In genomic region chr11:101965553-101965952, GRCm38 (mm10) we compare ENCODE assay signal across 33 mouse cellular contexts. TPM values are rescaled to one million over a fixed set of nuclear protein-coding genes. Genes with fewer than 3 reads are reported as not detected.
DNase-seq lines count a peak whose midpoint lies in the region; ATAC-seq lines count a peak whose summit lies in the region.
"Had no signal": no experiment of that assay in that cellular context is flagged by ENCODE, and none has a peak within 500 bp of the region (broad histone marks: within the 10 kb centered on the region; RNA-seq: fewer than 3 reads in every experiment).

No protein-coding gene starts in this region.

- H3K4me3 ChIP-seq in heart, embryonic 13.5 days: peak overlapping the region; percentile 62
- H3K4me3 ChIP-seq in kidney, embryonic 15.5 days (replicated peaks): peak overlapping the region; percentile 11; the same call in 1 of the 2 replicates
- no peak overlapping the region for H3K4me3 ChIP-seq in limb, embryonic 11.5 days (ENCODE audit: low read depth, low read length)
- H3K4me3 ChIP-seq: embryonic facial prominence, embryonic 13.5 days; erythroblast, embryonic 14.5 days; forebrain, embryonic 13.5 days; gastrocnemius, adult 2 months; liver, embryonic 15.5 days; lung, embryonic 15.5 days; midbrain, embryonic 15.5 days; neural tube, embryonic 12.5 days had no signal

- peaks cover 54% of the 10 kb centered on the region for H3K4me1 ChIP-seq in heart, embryonic 13.5 days
- H3K4me1 ChIP-seq in kidney, embryonic 15.5 days: peaks cover 70% of the 10 kb centered on the region
- H3K4me1 ChIP-seq in limb, embryonic 11.5 days (ENCODE audit: control insufficient read depth, insufficient read depth, low read length): peaks cover 20% of the 10 kb centered on the region

- no peaks in the 10 kb centered on the region for H3K36me3 ChIP-seq in heart, embryonic 13.5 days
- no peaks in the 10 kb centered on the region for H3K36me3 ChIP-seq in kidney, embryonic 15.5 days
- no peaks in the 10 kb centered on the region for H3K36me3 ChIP-seq in limb, embryonic 11.5 days (ENCODE audit: control insufficient read depth, insufficient read depth, low read length)
- H3K36me3 ChIP-seq: embryonic facial prominence, embryonic 13.5 days; liver, embryonic 15.5 days; lung, embryonic 15.5 days; midbrain, embryonic 15.5 days; neural tube, embryonic 12.5 days had no signal

- 6% methylated on average over 2 of the region's 2 CpGs for WGBS in heart, embryonic 13.5 days
- 0% methylated on average over 2 of the region's 2 CpGs for WGBS in kidney, embryonic 15.5 days
- WGBS in limb, embryonic 11.5 days: 7% methylated on average over 2 of the region's 2 CpGs

- H3K9ac ChIP-seq in heart, embryonic 13.5 days: 0 out of 2 replicates have a peak overlapping the region, but pooled peaks have one; percentile 56
- no peak overlapping the region for H3K9ac ChIP-seq in kidney, embryonic 15.5 days
- no peak overlapping the region for H3K9ac ChIP-seq in limb, embryonic 11.5 days (ENCODE audit: low read length)
- H3K9ac ChIP-seq: embryonic facial prominence, embryonic 13.5 days; forebrain, embryonic 13.5 days; liver, embryonic 15.5 days; lung, embryonic 15.5 days; midbrain, embryonic 15.5 days; neural tube, embryonic 12.5 days had no signal

- no peak overlapping the region for H3K27ac ChIP-seq in heart, embryonic 13.5 days (replicated peaks)
- peak overlapping the region; percentile 64; the same call in 1 of the 2 replicates for H3K27ac ChIP-seq in kidney, embryonic 15.5 days
- no peak overlapping the region for H3K27ac ChIP-seq in limb, embryonic 11.5 days (replicated peaks; ENCODE audit: low read depth, low read length)
- H3K27ac ChIP-seq: embryonic facial prominence, embryonic 13.5 days; forebrain, embryonic 13.5 days; gastrocnemius, adult 2 months; hindbrain, postnatal 0 days; liver, embryonic 15.5 days; lung, embryonic 15.5 days; midbrain, embryonic 15.5 days; neural tube, embryonic 12.5 days had no signal

- H3K4me2 ChIP-seq in heart, embryonic 13.5 days: peak overlapping the region; percentile 90
- peak overlapping the region; percentile 38 for H3K4me2 ChIP-seq in kidney, embryonic 15.5 days
- no peak overlapping the region for H3K4me2 ChIP-seq in limb, embryonic 11.5 days (ENCODE audit: low read depth, severe bottlenecking)
- H3K4me2 ChIP-seq: forebrain, embryonic 13.5 days; liver, embryonic 15.5 days; lung, embryonic 15.5 days; midbrain, embryonic 15.5 days had no signal

- DNase-seq in heart, adult 11 months: no peak
- no peak for DNase-seq in kidney, adult 8-10 months
- peak; percentile 13 to 30 for DNase-seq in B cell, adult 2 months
- peak; percentile 27 for DNase-seq in limb, embryonic 11.5 days (ENCODE audit: low spot score)
- DNase-seq in gastrocnemius, postnatal 10 days: no peak
- DNase-seq: adrenal gland, postnatal 10 days; cerebellum, adult 8-10 months; cerebellum, postnatal 36 days; embryo, embryonic 11 days; gastrocnemius, adult 2 months; kidney, postnatal 25 days; layer of hippocampus, postnatal 36 days; liver; lung, postnatal 36 days; right cerebral cortex, postnatal 14 days; spleen, adult 18-20 months; thymus, postnatal 25 days had no signal

- ATAC-seq in heart, embryonic 13.5 days (ENCODE audit: extremely low read depth, insufficient number of reproducible peaks, low FRiP score, low TSS enrichment): no peak
- ATAC-seq in kidney, embryonic 15.5 days (replicated peaks; ENCODE audit: low FRiP score): peak; percentile 12; the same call in 1 of the 2 replicates
- no peak for ATAC-seq in limb, embryonic 11.5 days (ENCODE audit: insufficient number of reproducible peaks, low FRiP score, low TSS enrichment, low read depth)
- ATAC-seq: forebrain, embryonic 13.5 days; hindbrain, postnatal 0 days; intestine, embryonic 16.5 days; midbrain, embryonic 15.5 days had no signal

- H3K27me3 ChIP-seq in heart, embryonic 13.5 days (replicated peaks): peaks cover 80% of the 10 kb centered on the region
- peaks cover 71% of the 10 kb centered on the region for H3K27me3 ChIP-seq in kidney, embryonic 15.5 days
- H3K27me3 ChIP-seq in limb, embryonic 11.5 days (ENCODE audit: control insufficient read depth, insufficient read depth, low read length): peaks cover 53% of the 10 kb centered on the region

- H3K9me3 ChIP-seq in heart, embryonic 13.5 days: no peaks in the 10 kb centered on the region
- no peaks in the 10 kb centered on the region for H3K9me3 ChIP-seq in kidney, embryonic 15.5 days (replicated peaks)
- H3K9me3 ChIP-seq in limb, embryonic 11.5 days (ENCODE audit: control insufficient read depth, low read length): no peaks in the 10 kb centered on the region
- H3K9me3 ChIP-seq: embryonic facial prominence, embryonic 13.5 days; forebrain, embryonic 13.5 days; liver, embryonic 15.5 days; lung, embryonic 15.5 days; midbrain, embryonic 15.5 days; neural tube, embryonic 12.5 days had no signal

RNA-seq across cellular contexts. Expression of gene Sost, which starts 1.3 kb away (rescaled TPM):
- polyA plus RNA-seq in heart, embryonic 13.5 days (2015; fragmentation: Nextera tagmentation; extraction: Ambion mirVana): 0.87 and 1.8 TPM in 2 replicates
- polyA plus RNA-seq in kidney, embryonic 15.5 days (2015; fragmentation: Nextera tagmentation; extraction: Ambion mirVana): 0.83 and 1.4 TPM in 2 replicates
- polyA plus RNA-seq in limb, embryonic 11.5 days (2014; fragmentation: Nextera tagmentation; extraction: Ambion mirVana): 0.41 and 0.43 TPM in 2 replicates
- under 1 TPM in 1 of 2 experiments, not detected in 1; 0.41 TPM for total RNA-seq in gastrocnemius, postnatal 10 days (2021)
- total RNA-seq: gastrocnemius, adult 2 months; hindbrain, postnatal 0 days; layer of hippocampus, postnatal 36 days; left cerebral cortex, postnatal 14 days had no signal
- polyA plus RNA-seq: erythroblast, embryonic 14.5 days; forebrain, embryonic 13.5 days; midbrain, embryonic 15.5 days; stomach, embryonic 14.5 days had no signal

RNA-seq across cellular contexts. Expression of gene Cfap97d1, which starts 18.5 kb away (rescaled TPM):
- not detected in 2 replicates for polyA plus RNA-seq in heart, embryonic 13.5 days (2015; fragmentation: Nextera tagmentation; extraction: Ambion mirVana)
- not detected in 2 replicates for polyA plus RNA-seq in kidney, embryonic 15.5 days (2015; fragmentation: Nextera tagmentation; extraction: Ambion mirVana)
- polyA plus RNA-seq in limb, embryonic 11.5 days (2014; fragmentation: Nextera tagmentation; extraction: Ambion mirVana): not detected in 2 replicates
- not detected for total RNA-seq in gastrocnemius, postnatal 10 days (2021)
- total RNA-seq: adrenal gland, postnatal 10 days; gastrocnemius, adult 2 months; hindbrain, postnatal 0 days; layer of hippocampus, adult 8-10 months; layer of hippocampus, postnatal 36 days; left cerebral cortex, postnatal 14 days had no signal
- polyA plus RNA-seq: embryonic facial prominence, embryonic 13.5 days; erythroblast, embryonic 14.5 days; forebrain, embryonic 13.5 days; frontal cortex, adult 2 months; hindbrain, embryonic 11.5 days; hindbrain, postnatal 0 days; intestine, embryonic 16.5 days; liver, embryonic 15.5 days; lung, embryonic 15.5 days; midbrain, embryonic 15.5 days; neural tube, embryonic 12.5 days; stomach, embryonic 14.5 days had no signal

RNA-seq across cellular contexts. Expression of gene Dusp3, which starts 21.3 kb away (rescaled TPM):
- polyA plus RNA-seq in heart, embryonic 13.5 days (2015; fragmentation: Nextera tagmentation; extraction: Ambion mirVana): 50.3 and 53.6 TPM in 2 replicates
- 32.8 and 33.8 TPM in 2 replicates for polyA plus RNA-seq in kidney, embryonic 15.5 days (2015; fragmentation: Nextera tagmentation; extraction: Ambion mirVana)
- 9.8 and 11.3 TPM in 2 replicates for polyA plus RNA-seq in limb, embryonic 11.5 days (2014; fragmentation: Nextera tagmentation; extraction: Ambion mirVana)
- 100 to 1,000 TPM; 122 to 136 TPM for total RNA-seq in gastrocnemius, postnatal 10 days (2021)

Comparison
In these comparisons a context has a peak if more than half of its experiments do, and no peak if none do; other contexts are left out.
1. DNase-seq: peak in B cell, adult 2 months (2 of 2) and limb, embryonic 11.5 days (single experiment); none in heart, adult 11 months (single experiment), kidney, adult 8-10 months (0 of 2) and gastrocnemius, postnatal 10 days (single experiment).